Mouse (Mus musculus) heart, postnatal 14 days (tissue): ENCODE results near the gene Gins1. TPM values are rescaled to one million over a fixed set of nuclear protein-coding genes. Genes with fewer than 3 reads are reported as not detected.

Experiments used
- DNase-seq, 2 experiments: peaks; one replicate each; pipeline ENCODE4 v3.0.0; 2021 to 2022
- intact Hi-C: fragments of 180-260 bp; cut with DNase I; formaldehyde crosslinking; loops from one replicate; pipeline ENCODE4 v1.15.1; 2025
- total RNA-seq, 2 experiments: library from RNA; stranded (reverse); gene quantifications; 2 replicates each; pipeline ENCODE4 v1.2.3; 2021

The Gins1 gene
- total RNA-seq, 2 experiments from 2014 or later, result 2.7 TPM

DNA sequence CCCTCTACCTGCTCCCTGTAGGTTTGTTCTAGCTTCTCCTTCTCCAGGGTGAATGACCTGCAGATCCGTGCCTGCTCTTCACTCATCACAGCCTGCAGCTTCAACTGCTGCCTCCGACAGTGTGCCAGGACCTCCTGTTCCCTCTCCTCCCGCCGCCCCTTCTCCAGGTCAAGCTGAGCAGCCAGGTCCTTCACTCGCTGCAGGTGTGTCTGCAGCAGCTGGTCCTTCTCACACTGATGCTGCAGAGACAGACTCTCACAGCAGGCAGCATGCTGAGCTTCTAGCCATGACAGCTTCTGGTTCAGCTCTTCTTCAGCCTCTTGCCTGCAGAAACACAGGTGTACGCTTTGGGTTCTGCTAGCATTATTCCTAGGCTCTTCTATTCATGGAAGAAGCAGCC lies 44.9 kb downstream of the Gins1 start:
- DNase-seq, result no peak
- intact Hi-C loops, result no loop called here

DNA sequence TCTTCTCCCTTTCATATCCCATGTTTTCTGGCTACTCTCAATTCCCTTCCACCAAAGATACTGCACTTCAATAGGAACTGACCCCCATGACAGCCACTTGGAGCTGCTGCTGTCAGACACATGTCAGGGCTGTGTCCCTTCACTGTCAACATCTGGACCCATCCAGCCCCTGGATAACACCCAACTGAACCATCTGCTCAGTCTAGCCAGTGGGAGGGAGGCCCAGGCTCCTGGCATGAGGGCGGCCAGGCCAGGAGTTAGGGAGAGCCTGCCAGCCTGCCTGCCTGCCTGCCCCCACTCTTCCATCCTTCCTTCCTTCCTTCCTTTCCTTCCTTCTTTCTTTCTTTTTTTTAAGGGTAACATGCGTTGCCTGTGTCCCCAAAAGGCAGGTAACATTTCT lies 46.0 kb downstream of the Gins1 start:
- intact Hi-C loops, result no loop called here
- no peak for DNase-seq

DNA sequence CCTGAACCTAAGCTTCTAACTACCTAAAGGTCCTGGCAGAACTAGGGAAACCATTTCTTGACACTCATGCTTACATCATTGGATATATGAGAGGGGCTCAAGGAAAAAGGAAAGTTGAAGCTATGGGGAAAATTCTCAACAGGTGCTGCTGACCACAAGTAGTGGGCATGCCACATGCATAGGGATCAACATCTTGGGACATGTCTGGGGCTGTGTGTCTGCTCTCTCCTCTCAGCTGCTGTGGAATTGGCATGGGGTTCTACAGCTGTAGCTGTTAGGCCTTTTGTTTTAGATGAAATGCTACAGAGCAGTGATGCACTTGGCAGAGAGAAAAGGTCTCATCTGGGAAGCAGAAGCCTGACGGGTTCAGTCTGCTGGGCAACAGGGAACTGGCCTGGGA lies 50.7 kb downstream of the Gins1 start:
- intact Hi-C loops, result no loop called here
- DNase-seq, result no peak

DNA sequence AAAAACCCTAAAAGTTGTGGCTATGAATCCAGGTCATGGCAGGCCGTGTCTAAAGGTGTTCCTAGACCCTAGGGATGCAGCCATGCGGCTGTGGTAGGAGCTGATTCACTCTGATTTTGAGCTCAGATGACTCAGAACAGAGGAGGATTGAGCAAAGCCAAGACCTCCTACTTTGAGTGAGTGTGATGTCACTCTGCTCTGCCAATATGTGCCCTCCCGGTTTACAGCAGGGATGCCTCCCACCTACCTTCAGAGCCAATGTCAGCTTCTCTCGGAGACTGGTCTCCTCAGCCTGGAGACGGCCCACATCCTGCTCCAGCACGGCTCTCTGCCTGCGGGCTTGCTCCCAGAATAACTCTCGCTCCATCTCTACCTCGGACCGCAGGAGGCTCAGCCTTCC lies 54.3 kb downstream of the Gins1 start:
- DNase-seq, result no peak
- intact Hi-C loops, result no loop called here

DNA sequence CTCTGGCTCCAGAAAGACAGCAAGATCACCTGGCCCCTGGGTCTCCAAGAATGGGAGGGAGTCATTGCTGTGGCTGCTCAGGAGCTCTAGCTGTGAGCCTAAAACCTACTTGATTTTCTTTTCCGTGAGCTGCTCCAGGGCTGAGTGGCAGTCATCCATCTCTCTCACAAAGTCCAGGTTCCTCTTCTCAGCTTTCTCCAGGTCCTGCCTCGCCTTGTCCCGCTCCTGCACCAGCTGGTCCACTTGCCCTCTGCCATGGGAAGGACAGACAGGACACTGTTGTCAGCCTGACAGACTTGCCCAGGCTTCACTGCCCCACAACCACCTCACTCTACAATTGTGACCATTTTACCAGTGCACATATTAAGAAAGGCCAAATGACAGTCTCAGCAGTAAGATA lies 58.0 kb downstream of the Gins1 start:
- intact Hi-C loops, result no loop called here
- DNase-seq, result no peak

DNA sequence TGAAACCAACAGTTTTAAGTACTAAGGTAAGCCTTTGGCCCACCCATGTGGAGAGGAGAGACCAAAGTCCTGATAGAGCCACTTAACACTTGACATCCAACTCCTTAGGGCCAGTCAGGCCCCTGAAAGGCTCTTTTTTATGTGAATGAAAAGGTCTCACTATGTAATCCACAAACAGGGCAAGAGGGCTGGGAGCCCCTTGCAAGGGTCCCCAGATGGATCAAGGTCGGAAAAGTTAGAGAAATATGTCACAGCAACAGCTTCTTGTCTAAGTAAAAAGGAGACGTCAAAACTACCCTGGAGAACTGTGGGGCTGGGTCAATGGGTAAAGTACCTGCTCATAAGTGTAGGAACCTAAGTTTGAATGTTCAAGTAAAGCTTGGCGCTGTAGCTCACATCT lies 59.4 kb downstream of the Gins1 start:
- intact Hi-C loops, result no loop called here
- DNase-seq, result no peak

DNA sequence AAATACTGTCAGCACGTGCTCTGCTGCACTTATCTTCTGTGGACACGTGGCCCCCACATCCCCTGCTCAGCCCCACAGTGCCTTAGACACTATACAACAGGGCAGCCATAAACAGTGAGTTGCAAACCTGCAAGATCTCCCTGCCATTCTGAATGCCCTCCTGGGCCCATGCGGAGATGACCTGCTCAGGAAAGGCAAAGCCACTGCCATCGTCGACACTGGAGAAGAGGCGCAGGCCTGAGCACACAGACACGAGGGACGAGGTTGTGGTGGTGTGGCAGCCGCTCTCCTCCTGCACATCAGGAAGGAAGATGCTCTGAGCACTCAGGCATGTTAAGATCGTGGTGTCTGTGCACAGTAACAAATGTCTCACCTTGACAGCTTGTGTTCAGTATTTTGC lies 60.8 kb downstream of the Gins1 start:
- no peak for DNase-seq
- intact Hi-C loops, result no loop called here

DNA sequence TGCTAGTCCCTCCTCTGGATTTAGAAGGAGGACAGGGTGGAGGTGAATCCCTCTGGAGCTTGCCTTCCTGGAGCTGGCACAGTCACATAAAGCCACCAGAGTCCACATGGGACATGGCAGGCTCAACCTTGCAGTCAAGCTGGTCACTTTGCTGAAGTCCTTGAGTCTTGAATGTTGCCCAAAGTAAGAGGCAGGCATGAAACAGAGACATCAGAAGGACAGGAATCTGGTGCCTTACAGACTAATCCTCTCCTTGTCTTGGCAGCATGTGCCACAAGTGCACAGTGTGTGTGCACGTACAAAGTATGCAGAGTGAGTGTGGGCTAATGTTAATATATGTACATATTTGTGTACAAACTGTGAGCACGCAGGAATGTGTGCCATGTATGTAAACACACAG lies 62.3 kb downstream of the Gins1 start:
- intact Hi-C loops, result no loop called here
- DNase-seq, result no peak

DNA sequence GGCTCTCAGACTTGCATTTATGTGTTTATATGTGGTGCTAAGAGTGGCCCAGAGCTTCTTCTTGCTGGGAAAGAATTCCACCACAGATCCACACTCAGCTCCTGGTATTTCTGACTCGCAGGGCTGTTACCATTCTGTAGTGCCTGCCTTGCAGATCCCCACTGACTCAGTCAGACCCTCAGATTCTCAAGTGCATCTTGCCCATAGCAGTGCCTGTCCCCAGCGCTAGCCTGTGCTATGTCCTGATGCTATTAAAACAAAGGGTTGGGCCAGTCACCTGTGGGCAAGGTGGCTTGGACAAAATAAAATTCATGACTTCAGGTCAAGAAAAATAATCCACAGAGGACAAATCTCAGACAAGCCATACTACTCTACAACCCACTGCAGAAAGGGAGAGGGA lies 64.0 kb downstream of the Gins1 start:
- no peak for DNase-seq
- intact Hi-C loops, result no loop called here

DNA sequence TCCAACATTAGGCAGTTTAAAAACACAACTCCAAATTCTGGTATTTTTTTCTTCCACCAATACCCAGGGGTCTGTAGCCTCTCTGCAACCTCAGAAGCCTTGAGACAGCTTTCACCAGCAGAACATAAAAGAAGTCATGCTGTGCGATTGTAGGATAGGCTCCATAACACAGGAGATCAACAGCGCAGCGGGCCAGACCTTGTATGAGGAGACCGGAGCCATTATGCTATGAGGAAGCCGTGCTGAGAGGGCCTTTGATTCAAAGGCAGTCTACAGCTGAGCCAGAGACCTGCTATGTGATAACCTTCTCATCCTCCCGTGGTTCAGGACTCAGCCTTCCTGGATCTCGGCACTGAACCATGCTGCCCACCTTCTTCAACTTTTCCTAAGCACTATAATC lies 66.7 kb downstream of the Gins1 start:
- no peak for DNase-seq
- intact Hi-C loops, result no loop called here

DNA sequence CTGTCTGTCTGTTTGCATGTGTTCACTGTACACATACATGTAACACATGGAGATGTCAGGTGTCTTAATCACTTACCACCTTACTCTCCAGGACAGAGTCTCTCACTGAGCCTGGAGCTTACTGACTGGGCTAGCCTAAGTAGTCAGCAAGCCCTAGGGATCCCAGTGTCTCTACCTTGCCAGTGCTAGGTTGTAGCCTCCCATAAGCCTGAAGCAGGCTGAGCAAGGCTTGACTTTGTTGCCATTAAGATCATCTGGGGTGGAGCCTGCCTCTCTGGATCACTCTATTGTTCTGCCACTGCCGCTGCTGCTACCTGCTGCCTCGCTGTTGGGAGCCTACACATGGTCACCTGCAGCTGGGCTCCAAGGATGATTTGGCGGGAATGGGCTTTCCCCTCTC lies 67.5 kb downstream of the Gins1 start:
- DNase-seq, result no peak
- intact Hi-C loops, result no loop called here

DNA sequence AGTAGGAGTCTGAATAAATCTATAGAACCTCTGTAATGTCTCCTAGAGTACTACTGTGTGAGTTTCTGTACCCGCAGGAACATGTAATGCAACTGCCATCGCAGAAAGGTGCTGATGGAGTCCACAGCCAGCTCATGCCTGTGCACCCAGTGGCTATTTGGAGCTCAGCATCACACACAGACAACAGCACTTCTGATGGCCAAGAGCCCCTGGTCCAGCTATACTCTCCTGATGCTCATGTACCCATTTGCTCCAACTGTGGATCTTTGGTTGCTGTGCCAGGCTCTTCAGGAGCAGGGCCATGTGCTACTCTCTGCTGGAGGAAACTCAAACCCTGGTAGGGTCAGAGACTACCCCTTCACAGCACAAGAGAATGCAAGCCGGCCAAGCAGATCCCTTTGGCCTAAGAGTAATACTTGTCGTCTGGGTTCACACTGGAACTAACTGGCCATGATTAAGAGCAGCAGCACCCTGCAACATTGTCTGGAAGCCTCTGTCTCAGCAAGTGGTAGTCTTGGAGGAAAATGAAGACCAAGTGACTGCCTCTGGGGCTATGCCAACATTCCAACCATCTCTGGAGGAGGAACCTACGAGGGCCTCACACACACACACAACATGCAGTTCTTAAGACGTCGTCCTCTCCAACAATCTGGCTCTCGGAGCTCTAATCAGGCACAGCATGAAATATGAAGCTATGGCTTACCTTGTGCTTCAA lies 68.4 kb downstream of the Gins1 start:
- intact Hi-C loops, result no loop called here
- DNase-seq, result no peak

DNA sequence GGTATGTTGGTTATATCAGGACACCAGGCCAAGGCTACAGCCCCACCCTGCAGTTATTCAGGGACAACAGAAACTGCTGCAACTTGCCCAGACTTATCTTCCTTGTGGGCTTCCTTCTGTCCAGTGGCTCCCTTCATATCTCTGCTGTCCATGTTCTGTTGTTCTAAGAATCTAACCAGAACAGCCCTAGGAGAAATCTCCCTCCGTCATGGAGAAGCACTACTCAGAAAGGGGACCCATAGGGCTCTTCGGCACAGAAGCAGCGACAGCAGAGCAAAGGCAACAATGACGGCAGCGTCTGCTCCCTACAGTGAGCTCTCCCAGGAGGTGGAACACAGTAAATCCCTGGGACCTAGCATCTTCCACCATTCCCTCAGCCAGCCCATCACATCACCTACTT lies 71.7 kb downstream of the Gins1 start:
- intact Hi-C loops, result no loop called here
- DNase-seq, result no peak

DNA sequence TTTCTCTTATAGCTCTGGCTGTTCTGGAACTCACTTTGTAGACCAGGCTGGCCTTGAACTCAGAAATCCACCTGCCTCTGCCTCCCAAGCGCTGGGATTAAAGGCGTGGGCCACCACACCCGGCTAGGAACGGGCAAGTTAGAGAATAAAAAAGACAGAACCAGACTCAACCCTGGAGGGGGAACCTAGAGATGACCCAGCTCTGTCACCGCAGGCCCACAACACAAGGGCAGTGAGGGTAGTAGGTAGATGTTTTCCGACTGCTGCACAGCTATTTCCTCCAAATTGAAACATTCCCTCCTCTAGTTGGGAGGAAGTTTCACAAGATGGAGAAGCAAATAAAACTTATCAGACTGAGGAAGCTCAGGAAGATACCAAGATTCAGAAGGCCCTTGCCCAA lies 72.5 kb downstream of the Gins1 start:
- intact Hi-C loops, result no loop called here
- no peak for DNase-seq

DNA sequence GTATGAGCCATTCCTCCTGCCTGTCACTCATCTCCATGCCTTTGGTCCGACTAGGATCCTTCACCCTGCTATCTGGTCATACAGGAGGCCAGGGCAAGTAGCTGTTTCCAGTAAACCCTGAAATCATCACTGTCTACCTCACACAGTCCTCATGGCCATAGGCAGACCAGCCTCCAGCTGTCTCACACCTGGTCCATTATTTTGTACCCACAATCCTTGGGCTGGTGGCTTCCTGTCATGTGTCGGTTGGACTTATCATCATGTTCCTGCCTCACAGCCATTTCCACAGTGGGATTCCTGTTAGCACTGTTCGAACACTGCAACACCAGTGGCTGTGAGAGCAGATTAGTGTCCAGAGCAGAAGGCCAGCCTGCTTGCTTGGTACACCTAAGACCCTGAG lies 73.6 kb downstream of the Gins1 start:
- DNase-seq, result no peak
- intact Hi-C loops, result no loop called here

DNA sequence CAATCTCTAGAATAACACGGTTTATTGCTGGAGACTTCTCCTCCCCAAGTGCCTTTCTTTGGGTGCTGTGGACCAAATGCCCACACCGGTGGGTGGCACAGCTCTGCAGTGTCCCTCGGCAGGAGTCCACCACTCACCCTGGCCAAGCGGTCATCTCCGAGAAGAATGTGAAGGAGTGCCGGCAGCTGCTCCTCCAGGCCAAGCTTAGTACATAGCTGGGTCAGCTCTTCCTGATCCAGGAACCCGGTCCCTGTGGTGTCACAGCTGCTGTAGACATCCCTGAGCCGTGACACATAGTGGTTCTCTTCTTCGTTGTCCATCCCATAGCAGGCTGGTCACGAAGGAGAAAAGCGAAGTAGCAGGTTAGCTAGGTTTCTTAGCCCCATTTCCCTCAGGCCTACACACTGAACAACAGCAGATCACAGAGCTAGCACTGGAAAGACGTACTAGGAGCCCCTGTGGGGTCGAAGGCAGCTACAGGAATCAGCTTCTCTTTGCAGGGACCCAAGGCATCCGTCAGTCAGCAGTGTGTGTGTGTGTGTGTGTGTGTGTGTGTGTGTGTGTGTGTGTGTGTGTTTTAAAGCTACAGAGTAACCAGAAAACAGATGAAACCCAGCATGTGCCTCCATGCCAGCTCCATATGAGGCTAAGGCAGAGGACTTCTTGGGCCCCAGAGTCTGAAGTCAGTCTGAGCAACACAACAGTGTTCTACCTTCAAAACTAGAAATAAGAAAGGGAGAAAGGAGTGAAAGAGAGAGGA lies 74.8 kb downstream of the Gins1 start:
- DNase-seq, result no peak
- intact Hi-C loops, result no loop called here

Other genes starting within 250 kb of the Gins1 start
- gene Acss1, start 236.9 kb upstream of the Gins1 start, total RNA-seq, result 100 to 1,000 TPM; 121 to 136 TPM
- not detected for gene Vsx1, start 216.0 kb upstream of the Gins1 start, total RNA-seq
- gene Entpd6, start 156.4 kb upstream of the Gins1 start, total RNA-seq, result 10 to 100 TPM; 13.3 to 15.0 TPM
- 100 to 1,000 TPM; 413 to 424 TPM for gene Pygb, start 118.7 kb upstream of the Gins1 start, total RNA-seq
- gene Abhd12, start 659 bp upstream of the Gins1 start, total RNA-seq, result 10 to 100 TPM; 34.9 to 39.7 TPM
- 1 to 10 TPM; 1.2 to 1.6 TPM for gene Ninl, start 134.0 kb downstream of the Gins1 start, total RNA-seq
- gene Nanp, start 134.0 kb downstream of the Gins1 start, total RNA-seq, result 1 to 10 TPM; 2.8 to 3.8 TPM
- not detected for gene Gm14151, start 186.9 kb downstream of the Gins1 start, total RNA-seq
- not detected for gene Gm14147, start 192.8 kb downstream of the Gins1 start, total RNA-seq